Mouse (Mus musculus) cerebellum, postnatal 10 days (tissue): ENCODE data around the gene Nhlh2.

ENCODE experiments used
- DNase-seq, 2 experiments: peaks; one replicate each; pipeline ENCODE4 v3.0.0; 2021; ENCODE audit warnings: mixed read lengths in 2 of 2

Nhlh2 gene

GRCm38 (mm10) chr3:102025659-102026058 lies 15.8 kb downstream of the Nhlh2 start:
- DNase-seq = no peak

- peak; percentile 55 to 59 for DNase-seq
These were observed 18.0 kb downstream of the Nhlh2 start for GRCm38 (mm10) chr3:102027880-102028279.

GRCm38 (mm10) chr3:102037806-102038205 lies 27.9 kb downstream of the Nhlh2 start:
- no peak for DNase-seq

GRCm38 (mm10) chr3:102038608-102039007 lies 28.7 kb downstream of the Nhlh2 start:
- DNase-seq = no peak

- no peak for DNase-seq
These were observed 31.8 kb downstream of the Nhlh2 start for GRCm38 (mm10) chr3:102041632-102042031.

- DNase-seq = peak; percentile 74 to 77
These were observed 35.2 kb downstream of the Nhlh2 start for GRCm38 (mm10) chr3:102045071-102045470.

GRCm38 (mm10) chr3:102047532-102047931 lies 37.7 kb downstream of the Nhlh2 start:
- DNase-seq = no peak

GRCm38 (mm10) chr3:102049207-102050104 lies 39.6 kb downstream of the Nhlh2 start:
- DNase-seq = peak; percentile 76 to 84

- no peak for DNase-seq
These were observed 42.2 kb downstream of the Nhlh2 start for GRCm38 (mm10) chr3:102052036-102052435.

GRCm38 (mm10) chr3:102053293-102053692 lies 43.4 kb downstream of the Nhlh2 start:
- DNase-seq = no peak

- DNase-seq = peak in 1 of 2 experiments; percentile 18
These were observed 46.0 kb downstream of the Nhlh2 start for GRCm38 (mm10) chr3:102055878-102056277.

- DNase-seq = peak; percentile 29 to 53
These were observed 50.2 kb downstream of the Nhlh2 start for GRCm38 (mm10) chr3:102060065-102060464.

GRCm38 (mm10) chr3:102061923-102062670 lies 52.2 kb downstream of the Nhlh2 start:
- peak; percentile 95 to 96 for DNase-seq

GRCm38 (mm10) chr3:102062671-102063010 lies 52.8 kb downstream of the Nhlh2 start:
- peak in 1 of 2 experiments; percentile 62 for DNase-seq

- no peak for DNase-seq
These were observed 53.6 kb downstream of the Nhlh2 start for GRCm38 (mm10) chr3:102063273-102064120.

- DNase-seq = no peak
These were observed 54.7 kb downstream of the Nhlh2 start for GRCm38 (mm10) chr3:102064566-102064965.
